Mouse (Mus musculus) layer of hippocampus, postnatal 25 days (tissue): ENCODE measurements around the gene Pign. TPM values are rescaled to one million over a fixed set of nuclear protein-coding genes. Genes with fewer than 3 reads are reported as not detected.

Experiments used
- DNase-seq, 2 experiments: peaks; one replicate each; pipeline ENCODE4 v3.0.0; 2022; ENCODE audit warnings: mixed read lengths in 2 of 2, low spot score in 1 of 2; ENCODE audit errors: extremely low spot score in 1 of 2
- microRNA-seq, 2 experiments: library from miRNA; unstranded; fragments of <30 nt; microRNA quantifications; one replicate each; pipeline ENCODE4 v1.2.0; 2021
- total RNA-seq, 2 experiments: library from RNA; stranded (reverse); gene quantifications; 2 replicates each; pipeline ENCODE4 v1.2.3; 2021

The Pign gene
- total RNA-seq, 2 experiments from 2014 or later, result 16.6 to 19.7 TPM

GRCm38 (mm10) chr1:105564289-105564688 lies 99.2 kb downstream of the Pign start:
- DNase-seq, result no peak

GRCm38 (mm10) chr1:105563821-105564220 lies 99.7 kb downstream of the Pign start:
- DNase-seq, result no peak

GRCm38 (mm10) chr1:105556078-105556477 lies 107.4 kb downstream of the Pign start:
- DNase-seq, result no peak

- no peak for DNase-seq
These were observed 108.2 kb downstream of the Pign start for GRCm38 (mm10) chr1:105555192-105555718.

GRCm38 (mm10) chr1:105553130-105553529 lies 110.3 kb downstream of the Pign start:
- no peak for DNase-seq

- no peak for DNase-seq
These were observed 113.3 kb downstream of the Pign start for GRCm38 (mm10) chr1:105550163-105550562.

GRCm38 (mm10) chr1:105549648-105550047 lies 113.8 kb downstream of the Pign start:
- DNase-seq, result no peak

- no peak for DNase-seq
These were observed 120.4 kb downstream of the Pign start for GRCm38 (mm10) chr1:105543051-105543450.

GRCm38 (mm10) chr1:105523768-105524167 lies 139.7 kb downstream of the Pign start:
- no peak for DNase-seq

- DNase-seq, result no peak
These were observed 141.2 kb downstream of the Pign start for GRCm38 (mm10) chr1:105522321-105522720.

GRCm38 (mm10) chr1:105518101-105518500 lies 145.4 kb downstream of the Pign start:
- DNase-seq, result no peak

- no peak for DNase-seq
These were observed 156.4 kb downstream of the Pign start for GRCm38 (mm10) chr1:105507116-105507515.

- DNase-seq, result no peak
These were observed 170.9 kb downstream of the Pign start for GRCm38 (mm10) chr1:105492626-105493025.

GRCm38 (mm10) chr1:105489456-105489855 lies 174.0 kb downstream of the Pign start:
- DNase-seq, result no peak

- DNase-seq, result no peak
These were observed 176.4 kb downstream of the Pign start for GRCm38 (mm10) chr1:105487037-105487436.

Small RNAs within 50 kb of the gene (microRNA-seq; reads per million reads assigned to microRNA genes)
- gene Gm22426, result 0 reads per million in 2 experiments

Other genes with a start within 250 kb of the Pign start
- gene Relch, start 184 bp upstream of the Pign start, total RNA-seq, result 10 to 100 TPM; 87.0 to 99.3 TPM
- gene Tnfrsf11a, start 117.0 kb upstream of the Pign start, total RNA-seq, result 1 to 10 TPM; 2.8 to 3.2 TPM